Mouse (Mus musculus) urinary bladder, postnatal 14 days (tissue): ENCODE data around the gene P3h3.
"Not testable (repeated sequence)": the region's sequence is repeated elsewhere in the genome, so short reads cannot be mapped to it uniquely, and the experiment has no call there.

Experiments
- DNase-seq: peaks from one replicate; pipeline ENCODE4 v3.0.0; 2021; ENCODE audit warnings: low spot score

P3h3 gene

DNA sequence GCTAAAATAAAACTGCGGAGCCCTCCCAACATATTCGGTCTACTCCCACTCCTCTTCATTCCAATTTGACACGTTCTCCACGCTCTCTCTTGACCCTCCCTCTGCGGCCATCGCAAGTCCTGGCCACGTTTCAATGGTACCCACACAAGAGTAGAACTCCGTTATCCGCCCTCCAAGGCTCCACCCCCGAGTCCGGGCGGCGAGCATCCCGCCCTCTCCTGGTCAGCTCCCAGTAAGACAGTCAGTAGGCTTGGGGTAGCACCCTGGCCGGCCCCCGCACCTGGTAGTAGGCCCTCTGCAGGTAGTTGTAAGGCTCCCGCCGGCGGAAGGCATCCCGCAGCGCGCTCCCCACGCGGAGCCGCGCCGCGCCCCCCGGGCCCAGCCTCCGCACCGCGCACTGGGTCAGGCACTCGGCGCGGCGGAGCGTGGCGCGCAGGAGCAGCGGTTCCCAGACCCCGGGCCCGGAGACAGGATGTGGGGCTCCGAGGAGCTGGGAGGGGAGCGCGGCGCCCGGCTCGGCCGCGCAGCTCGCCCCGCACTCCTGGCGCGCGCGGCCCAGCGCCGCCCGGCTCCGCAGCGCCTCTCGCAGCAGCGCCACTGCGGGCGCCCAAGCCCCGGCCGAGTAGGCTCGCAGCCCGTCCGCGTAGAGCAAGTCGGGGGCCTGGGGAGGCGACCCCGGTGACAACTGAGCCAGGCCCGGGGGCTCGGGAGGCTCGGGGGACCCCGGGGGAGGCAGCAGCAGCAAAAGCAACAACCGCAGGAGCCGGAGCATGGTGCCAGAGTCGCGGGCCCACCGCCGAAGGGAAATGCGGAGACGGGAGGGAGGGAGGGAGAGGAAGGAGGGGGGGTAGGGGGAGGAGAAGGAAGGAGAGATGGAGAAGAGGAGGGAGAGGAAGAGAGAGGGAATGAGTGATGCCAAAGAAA lies at the start of gene P3h3:
P3h3 (minus strand) TSS at position 837 of the 924 bp plus-strand sequence.
- DNase-seq, result peak; percentile 82

- DNase-seq, result no peak
Observed at GRCm38 (mm10) chr6:124904991-124905860, 47.7 kb upstream of the P3h3 start.

DNA sequence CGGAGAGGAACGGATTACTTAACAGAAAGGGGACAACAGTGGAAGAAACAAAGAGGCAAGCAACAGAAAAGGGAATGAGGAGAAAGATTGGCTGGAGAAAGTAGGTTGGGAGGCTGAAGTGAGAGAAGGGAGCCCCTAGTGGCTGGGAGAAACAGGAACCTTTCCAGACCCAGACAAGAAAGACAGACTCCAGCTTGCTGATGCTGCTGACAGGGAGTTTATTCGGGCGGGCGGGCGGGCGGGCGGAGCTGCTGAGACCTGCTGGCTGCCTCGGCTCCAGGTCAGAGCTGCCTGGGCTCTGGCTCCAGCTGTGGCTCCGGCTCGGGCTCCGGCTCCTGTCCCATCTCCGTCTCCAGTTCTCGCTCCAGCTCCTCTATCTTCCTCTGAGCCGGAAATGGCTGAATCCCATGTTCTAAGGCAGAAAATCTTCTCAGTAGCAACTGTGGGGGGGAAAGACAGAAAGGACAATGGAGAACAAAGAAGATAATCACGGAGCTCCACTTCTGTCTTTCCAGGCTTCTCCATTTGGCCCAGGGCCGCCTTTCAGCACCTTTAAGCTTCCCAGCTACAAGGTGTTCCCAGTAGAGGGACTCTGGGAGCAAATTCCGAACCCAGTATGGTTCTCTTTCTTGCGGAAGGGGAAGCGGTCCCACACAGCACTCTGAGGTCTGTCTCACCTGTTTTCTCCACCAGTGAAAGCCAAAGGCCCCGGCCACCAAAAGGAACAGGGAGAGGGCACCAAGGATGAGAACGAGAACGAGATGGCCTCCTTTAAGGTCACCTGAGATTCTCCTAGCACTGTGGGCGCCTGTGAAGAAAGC lies 46.8 kb upstream of the P3h3 start:
- DNase-seq, result peak; percentile 77

DNA sequence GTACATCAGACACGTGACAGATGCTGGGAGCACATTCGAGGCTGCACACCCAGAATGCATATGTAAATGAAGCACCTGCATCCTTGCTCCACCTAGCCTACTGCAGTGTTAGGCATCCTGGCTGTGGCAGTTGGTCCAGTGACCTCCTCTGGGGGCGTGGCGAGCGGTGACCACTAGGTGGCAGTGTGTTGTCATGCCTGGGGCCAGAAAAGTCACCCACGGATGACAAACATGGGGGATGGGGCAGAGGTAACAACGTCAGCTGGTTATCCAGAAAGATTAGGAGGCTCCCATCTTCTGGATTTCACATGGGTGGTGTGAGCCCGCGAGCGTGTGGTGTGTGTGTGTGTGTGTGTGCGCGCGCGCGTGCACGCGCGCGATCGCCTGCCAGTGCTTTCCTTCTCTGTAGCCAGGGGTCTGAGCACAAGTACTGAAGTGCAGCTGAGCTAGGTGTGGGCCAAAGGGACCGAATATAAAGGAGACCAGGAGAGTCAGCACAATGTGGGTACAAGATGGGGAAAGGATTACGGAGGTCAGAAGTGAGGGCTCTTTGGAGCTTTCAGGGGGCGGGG lies 46.1 kb upstream of the P3h3 start:
- DNase-seq, result peak; percentile 97

- no peak for DNase-seq
Observed at GRCm38 (mm10) chr6:124901851-124902250, 44.3 kb upstream of the P3h3 start.

GRCm38 (mm10) chr6:124900801-124901480 lies 43.4 kb upstream of the P3h3 start:
- no peak for DNase-seq

DNA sequence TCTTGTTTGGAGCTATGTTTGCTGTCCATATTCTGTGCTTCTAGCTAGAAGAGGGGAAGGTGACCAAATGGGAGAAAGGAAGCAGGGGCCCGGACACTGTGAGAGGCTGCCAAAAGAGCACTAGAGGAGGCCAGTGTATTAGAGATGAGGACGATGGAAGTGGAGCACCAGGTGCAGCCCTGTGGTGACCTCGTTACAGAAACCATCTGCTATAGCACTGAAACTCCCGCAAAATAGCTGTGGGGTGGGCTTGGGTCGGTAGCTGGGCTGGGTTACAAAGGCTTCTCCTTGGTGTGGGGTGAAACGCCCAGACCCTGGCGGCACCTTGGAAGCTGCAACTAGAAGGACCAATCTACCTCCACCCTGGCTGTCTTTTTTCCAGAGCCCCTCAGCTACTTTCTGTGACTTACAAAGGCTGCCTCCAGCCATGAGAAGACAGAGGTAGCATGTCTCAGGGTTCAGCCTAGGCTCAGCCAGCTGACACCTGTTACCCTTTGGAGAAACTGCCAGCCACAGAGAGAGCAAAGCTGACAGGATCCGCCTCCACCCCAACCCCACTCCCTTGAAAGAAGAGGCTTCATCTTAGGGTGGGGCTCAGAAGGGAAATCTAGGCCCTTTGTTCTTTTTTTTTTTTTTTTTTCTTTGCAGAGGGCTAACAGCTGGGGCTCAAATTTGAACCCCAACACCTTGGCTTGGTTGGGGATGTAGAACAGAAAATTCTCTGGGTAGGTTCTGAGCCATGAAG lies 42.7 kb upstream of the P3h3 start:
- no peak for DNase-seq

GRCm38 (mm10) chr6:124898359-124898758 lies 40.8 kb upstream of the P3h3 start:
- DNase-seq, result no peak

GRCm38 (mm10) chr6:124894113-124894512 lies 36.6 kb upstream of the P3h3 start:
- DNase-seq, result not testable (repeated sequence)

GRCm38 (mm10) chr6:124890997-124891396 lies 33.4 kb upstream of the P3h3 start:
- DNase-seq, result no peak

DNA sequence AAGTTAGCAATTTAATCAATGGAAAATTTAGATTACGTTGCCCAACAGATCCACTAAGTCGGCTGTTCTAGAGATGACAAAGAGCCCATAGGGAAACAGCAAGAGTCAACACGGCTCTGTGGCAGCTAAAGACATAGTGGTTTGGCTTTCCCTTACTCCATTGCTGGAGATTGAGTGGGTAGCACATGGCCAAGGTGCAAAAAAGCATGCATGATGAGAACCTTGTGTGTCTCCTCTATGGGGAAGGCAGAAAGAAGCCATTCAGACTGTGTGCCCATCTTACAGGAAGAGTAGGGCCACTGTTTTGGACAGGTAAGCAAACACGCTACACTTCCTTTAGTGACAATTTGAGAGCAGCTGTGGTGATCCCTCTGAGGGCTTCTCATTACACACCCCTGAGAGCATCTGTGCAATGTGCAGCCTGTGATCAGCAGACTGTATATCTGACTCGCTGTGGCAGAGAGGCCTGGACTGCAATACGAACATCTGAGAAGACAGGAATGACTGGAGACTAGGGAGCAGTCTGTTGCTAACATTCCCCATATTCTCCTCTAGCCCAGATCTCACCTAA lies 31.1 kb upstream of the P3h3 start:
- no peak for DNase-seq

GRCm38 (mm10) chr6:124887986-124888385 lies 30.4 kb upstream of the P3h3 start, which contains the start of gene Cd4:
Gene Cd4 (minus strand): TSS chr6:124888221.
- DNase-seq, result no peak

DNA sequence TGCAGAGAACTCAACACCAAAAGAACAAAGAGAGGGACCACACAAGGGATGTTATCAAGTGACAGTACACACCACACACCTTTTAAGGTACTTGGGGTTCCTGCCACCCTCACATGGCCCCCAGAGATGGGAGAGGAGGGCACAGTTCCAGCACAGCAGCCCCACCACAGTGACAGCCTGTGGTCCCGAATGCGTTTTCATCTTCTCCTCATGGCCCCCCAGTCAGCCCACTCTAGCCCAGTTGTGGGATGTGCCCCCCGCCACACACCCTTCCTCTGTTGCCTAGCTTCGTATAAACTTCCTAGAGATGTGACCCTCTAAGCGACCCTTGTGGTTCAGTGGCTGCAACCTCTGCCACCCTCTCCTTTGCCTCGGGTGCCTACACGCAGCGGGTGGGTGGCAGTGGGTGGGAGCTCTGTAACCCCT lies 28.4 kb upstream of the P3h3 start:
- no peak for DNase-seq

GRCm38 (mm10) chr6:124884714-124885500 lies 27.4 kb upstream of the P3h3 start:
- no peak for DNase-seq

DNA sequence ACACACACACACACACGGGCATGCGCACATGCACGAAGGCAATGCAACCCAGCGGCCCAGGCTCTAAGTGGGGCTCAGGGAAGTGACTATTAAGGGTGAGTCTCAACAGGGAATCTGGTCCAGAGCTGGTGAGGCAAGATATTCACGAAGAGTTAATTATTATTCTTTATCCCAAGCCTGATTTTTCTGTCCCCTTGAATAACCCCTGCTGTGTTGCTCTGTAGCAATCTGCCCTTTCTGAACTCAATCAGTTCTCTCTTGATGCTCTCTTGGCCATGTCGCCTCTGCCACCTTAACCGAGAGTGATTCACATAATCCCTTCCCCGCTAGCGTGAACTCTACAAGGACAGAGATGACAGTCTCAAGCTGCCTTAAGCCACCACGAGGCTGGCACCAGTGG lies 25.8 kb upstream of the P3h3 start:
- DNase-seq, result no peak

- no peak for DNase-seq
Observed at GRCm38 (mm10) chr6:124881821-124882220, 24.3 kb upstream of the P3h3 start.

GRCm38 (mm10) chr6:124879390-124879789 lies 21.8 kb upstream of the P3h3 start:
- DNase-seq, result no peak

DNA sequence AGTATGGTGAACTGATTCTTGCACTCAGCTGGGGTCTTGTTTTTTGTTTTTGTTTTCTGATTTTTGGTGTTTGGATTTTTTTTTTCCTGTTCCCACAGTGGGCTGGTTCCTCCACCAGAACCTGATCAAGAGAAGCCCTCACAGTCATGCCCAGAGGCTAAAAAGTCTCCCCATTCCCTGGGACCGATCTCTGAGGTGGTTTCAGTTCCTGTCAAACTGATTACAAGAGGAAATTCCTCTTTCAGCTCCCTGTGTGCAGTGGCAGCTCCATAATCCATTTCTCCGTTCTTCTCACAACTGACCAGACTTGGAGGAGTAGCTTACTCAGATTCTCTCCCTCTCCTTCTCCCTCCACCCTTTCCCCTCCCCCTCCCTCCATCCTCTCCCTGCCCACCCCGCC lies 16.8 kb upstream of the P3h3 start:
- no peak for DNase-seq

GRCm38 (mm10) chr6:124866560-124866959 lies 9.0 kb upstream of the P3h3 start:
- DNase-seq, result no peak
